Mouse (Mus musculus) CH12.LX (cell line): ENCODE results near the gene Teddm1b.

ENCODE experiments used
- CTCF ChIP-seq, 2 experiments: IDR thresholded peaks in 1 of 2; conservative IDR thresholded peaks in 1 of 2; 2 replicates each; pipeline ENCODE4 v1.5.1; 2011 to 2012; ENCODE audit warnings: low read depth in 2 of 2, low read length in 2 of 2, improper control_type of control experiment in 1 of 2, inconsistent platforms in 1 of 2, mild to moderate bottlenecking in 1 of 2, moderate library complexity in 1 of 2
- E2F4 ChIP-seq: IDR thresholded peaks from 2 replicates; pipeline ENCODE4 v1.6.1; 2011; ENCODE audit warnings: low read depth, low read length, improper control_type of control experiment; ENCODE audit not compliant: insufficient replicate concordance
- EP300 ChIP-seq: IDR thresholded peaks from 2 replicates; pipeline ENCODE4 v1.6.1; 2011; ENCODE audit warnings: low read length, improper control_type of control experiment
- MAX ChIP-seq: IDR thresholded peaks from 2 replicates; pipeline ENCODE4 v1.6.1; 2011; ENCODE audit warnings: low read length, improper control_type of control experiment
- MAZ ChIP-seq: IDR thresholded peaks from 2 replicates; pipeline ENCODE4 v1.6.1; 2012; ENCODE audit warnings: low read depth, mild to moderate bottlenecking, inconsistent platforms, low read length, improper control_type of control experiment, moderate library complexity
- POLR2A ChIP-seq: IDR thresholded peaks from 2 replicates; pipeline ENCODE4 v1.6.1; 2011; ENCODE audit warnings: low read depth, mild to moderate bottlenecking, improper control_type of control experiment, low read length
- POLR2AphosphoS2 ChIP-seq: IDR thresholded peaks from 2 replicates; pipeline ENCODE4 v1.6.1; 2011; ENCODE audit warnings: low read depth, low read length, improper control_type of control experiment
- RCOR1 ChIP-seq: conservative IDR thresholded peaks from 2 replicates; pipeline ENCODE4 v1.6.1; 2012; ENCODE audit warnings: low read depth, mild to moderate bottlenecking, inconsistent platforms, low read length, improper control_type of control experiment
- SIN3A ChIP-seq: IDR thresholded peaks from 2 replicates; pipeline ENCODE4 v1.6.1; 2012; ENCODE audit warnings: low read length, improper control_type of control experiment, inconsistent platforms
- SMC3 ChIP-seq: IDR thresholded peaks from 2 replicates; pipeline ENCODE4 v1.6.1; 2011; ENCODE audit warnings: low read depth, low read length, improper control_type of control experiment
- USF1 ChIP-seq: IDR thresholded peaks from 2 replicates; pipeline ENCODE4 v1.6.1; 2014; ENCODE audit warnings: low read depth, mild to moderate bottlenecking, inconsistent platforms, low read length, improper control_type of control experiment
- ZC3H11A ChIP-seq: IDR thresholded peaks from 2 replicates; pipeline ENCODE4 v1.6.1; 2012; ENCODE audit warnings: low read depth, mild to moderate bottlenecking, inconsistent platforms, low read length, improper control_type of control experiment
- ZMIZ1 ChIP-seq: IDR thresholded peaks from 2 replicates; pipeline ENCODE4 v1.6.1; 2012; ENCODE audit warnings: low read depth, mild to moderate bottlenecking, inconsistent platforms, low read length, improper control_type of control experiment
- ZNF384 ChIP-seq: IDR thresholded peaks from 2 replicates; pipeline ENCODE4 v1.6.1; 2012; ENCODE audit warnings: low read depth, low read length, improper control_type of control experiment, inconsistent platforms

DNA sequence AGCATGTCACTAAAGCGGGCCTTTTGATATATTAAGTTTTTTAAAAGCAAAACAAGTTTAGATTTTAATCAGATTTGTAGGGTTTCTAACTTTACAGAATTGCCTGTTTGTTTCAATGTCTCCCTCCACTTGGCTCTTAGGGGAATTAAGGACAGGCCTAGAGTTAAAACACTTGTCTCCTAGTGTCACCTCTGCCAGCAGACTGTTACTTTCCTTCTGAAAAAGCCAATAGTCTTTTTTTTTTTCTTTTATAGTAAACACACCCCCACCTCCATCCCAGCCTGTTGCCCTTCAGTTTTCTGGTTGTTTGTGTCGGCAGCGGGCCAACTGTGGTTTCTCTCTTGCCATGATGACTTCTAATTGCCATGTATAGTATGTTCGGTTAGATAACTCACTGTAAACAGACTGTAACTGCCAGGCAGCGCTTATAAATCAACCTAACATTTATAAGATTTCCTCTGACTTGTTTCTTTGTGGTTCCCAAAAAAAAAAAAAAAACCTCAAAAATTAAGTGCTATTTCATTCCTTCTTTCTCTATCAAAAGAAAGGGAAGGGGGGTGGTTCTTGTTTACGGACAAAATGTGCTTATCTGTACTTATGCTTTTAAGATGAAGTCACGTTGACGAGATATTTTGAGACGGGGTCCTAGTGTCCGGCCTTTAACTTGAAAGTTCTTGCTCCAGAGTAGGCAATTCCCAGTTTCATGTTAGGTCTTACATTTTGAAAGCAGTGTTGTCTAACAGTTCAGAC is 35.2 kb downstream of the Teddm1b start:
- TF ChIP-seq POLR2A, result no peak
- no peak for TF ChIP-seq ZMIZ1
- TF ChIP-seq CTCF (conservative IDR thresholded peaks at IDR 0.05 in 1 of 2, IDR thresholded peaks at IDR 0.05 in 1 of 2; ENCODE audit: low read depth in 2 of 2, low read length in 2 of 2), result no peak
- no peak for TF ChIP-seq SMC3
- no peak for TF ChIP-seq SIN3A
- TF ChIP-seq MAX, result no peak
- TF ChIP-seq USF1, result no peak
- no peak for TF ChIP-seq EP300
- TF ChIP-seq POLR2AphosphoS2, result no peak
- TF ChIP-seq MAZ, result no peak
- TF ChIP-seq ZNF384, result no peak
- no peak for TF ChIP-seq ZC3H11A
- no peak for TF ChIP-seq RCOR1
- no peak for TF ChIP-seq E2F4
